Mouse (Mus musculus) A20 (cell line): ENCODE measurements around the gene Tfpi2.

Source experiments
- DNase-seq: peaks from one replicate; pipeline ENCODE4 v3.0.0-alpha.2; 2011; ENCODE audit warnings: low read depth, low spot score

Tfpi2 gene

GRCm38 (mm10) chr6:3916015-3916414 is 72.7 kb downstream of the Tfpi2 start:
- no peak for DNase-seq
